Mouse (Mus musculus): Measurements from ENCODE around the gene Mylpf. TPM values are rescaled to one million over a fixed set of nuclear protein-coding genes. Genes with fewer than 3 reads are reported as not detected.

The Mylpf gene
- total and polyA plus RNA-seq, 3 experiments: 3.0 to 5.2 (median 3.2) TPM

DNA sequence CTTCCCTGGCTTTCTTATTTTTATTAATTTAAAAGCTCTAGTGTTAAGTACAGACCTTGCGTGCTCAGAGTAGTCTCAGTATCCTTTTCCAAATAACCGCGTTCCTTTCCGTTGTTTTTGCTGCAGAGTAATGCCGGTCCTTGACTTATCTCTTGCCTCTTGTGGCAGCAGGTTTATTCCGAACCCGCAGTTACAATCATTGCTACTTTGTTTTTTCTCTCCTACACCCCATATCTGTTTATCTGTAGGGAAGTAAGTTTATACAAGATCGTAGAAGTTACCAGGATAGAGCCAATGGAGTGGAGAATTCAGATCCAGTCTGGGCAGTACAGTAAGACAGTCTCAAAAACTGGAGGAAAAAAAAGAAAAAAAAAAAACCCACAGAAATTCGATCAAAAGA lies 25.1 kb downstream of the Mylpf start:
- Histone ChIP-seq H3K9ac (ENCODE audit: insufficient read depth, low read depth) (peak overlapping the region; percentile 61), H3K27me3 (replicated peaks) (no peaks in the 10 kb centered on the region), H3K4me2 (ENCODE audit: insufficient read depth, low read depth, poor library complexity, severe bottlenecking) (peak overlapping the region; percentile 87), H3K36me3 (replicated peaks in 1 of 2; ENCODE audit: control insufficient read depth in 1 of 2, insufficient read depth in 1 of 2, low read length in 1 of 2) (peaks cover 34 to 67% of the 10 kb centered on the region in 2 experiments), H3K4me3 (replicated peaks in 1 of 3; ENCODE audit: low read depth in 2 of 3, low read length in 2 of 3, poor library complexity in 1 of 3) (peak overlapping the region; percentile 94 to 98 (median 97)), H3K9me3 (replicated peaks; ENCODE audit: low read length) (no peaks in the 10 kb centered on the region), H3K4me1 (ENCODE audit: control insufficient read depth in 1 of 2, insufficient read depth in 2 of 2) (peaks cover 6 to 51% of the 10 kb centered on the region in 2 experiments; a peak in 3 of 4 replicates), H3K27ac (ENCODE audit: insufficient read depth, low read depth) (no peak overlapping the region), H3K79me2 (replicated peaks; ENCODE audit: control insufficient read depth, extremely low read depth, insufficient read depth, poor library complexity, severe bottlenecking) (peaks cover 31% of the 10 kb centered on the region)
- dilution Hi-C loops (cut with MboI; ENCODE audit: extremely low pct_ligation_motif_present, extremely low pct_unique_long_range_greater_than_20kb, low sequenced_read_pairs) (no loop called here), in situ Hi-C loops (cut with MboI; ENCODE audit: low pct_ligation_motif_present, low pct_unique_long_range_greater_than_20kb, low sequenced_read_pairs) (no loop called here)
- DNase-seq (ENCODE audit: extremely low read depth): no peak
- TF ChIP-seq JUND (conservative IDR thresholded peaks at IDR 0.05; ENCODE audit: low read depth, low read length) (no peak), PAX5 (IDR thresholded peaks at IDR 0.05; ENCODE audit: low read length) (no peak), KAT2A (IDR thresholded peaks at IDR 0.05; ENCODE audit: insufficient replicate concordance, low read length) (no peak), CHD2 (IDR thresholded peaks at IDR 0.05; ENCODE audit: low read length) (no peak), HCFC1 (IDR thresholded peaks at IDR 0.05; ENCODE audit: low read depth, low read length) (no peak), ZMIZ1 (IDR thresholded peaks at IDR 0.05; ENCODE audit: low read depth, low read length) (no peak), JUN (IDR thresholded peaks at IDR 0.05; ENCODE audit: insufficient read depth, low read depth, low read length) (no peak), E2F4 (IDR thresholded peaks at IDR 0.05; ENCODE audit: insufficient replicate concordance, low read depth, low read length) (no peak), IRF4 (IDR thresholded peaks at IDR 0.05; ENCODE audit: low read depth, low read length) (no peak), ZKSCAN1 (IDR thresholded peaks at IDR 0.05; ENCODE audit: borderline replicate concordance, low read depth, low read length) (no peak), POLR2A (IDR thresholded peaks at IDR 0.05; ENCODE audit: low read depth, low read length) (no peak), ELF1 (IDR thresholded peaks at IDR 0.05; ENCODE audit: low read depth, low read length) (no peak), RAD21 (IDR thresholded peaks at IDR 0.05; ENCODE audit: low read depth, low read length) (no peak), ZC3H11A (IDR thresholded peaks at IDR 0.05; ENCODE audit: low read depth, low read length) (no peak), ETS1 (conservative IDR thresholded peaks at IDR 0.05; ENCODE audit: low read depth, low read length) (no peak), MYC (IDR thresholded peaks at IDR 0.05; ENCODE audit: low read depth, low read length) (no peak), USF1 (IDR thresholded peaks at IDR 0.05; ENCODE audit: low read depth, low read length) (no peak)

- Histone ChIP-seq H3K79me2 (replicated peaks; ENCODE audit: control insufficient read depth, extremely low read depth, insufficient read depth, poor library complexity, severe bottlenecking) (peaks cover 31% of the 10 kb centered on the region), H3K4me2 (ENCODE audit: insufficient read depth, low read depth, poor library complexity, severe bottlenecking) (no peak overlapping the region), H3K27ac (ENCODE audit: insufficient read depth, low read depth) (no peak overlapping the region), H3K9me3 (replicated peaks; ENCODE audit: low read length) (no peaks in the 10 kb centered on the region), H3K9ac (ENCODE audit: insufficient read depth, low read depth) (no peak overlapping the region), H3K4me3 (replicated peaks in 1 of 3; ENCODE audit: low read depth in 2 of 3, low read length in 2 of 3, poor library complexity in 1 of 3) (no peak overlapping the region), H3K4me1 (ENCODE audit: control insufficient read depth in 1 of 2, insufficient read depth in 2 of 2) (peaks cover 6 to 52% of the 10 kb centered on the region in 2 experiments; a peak in 3 of 4 replicates), H3K36me3 (replicated peaks in 1 of 2; ENCODE audit: control insufficient read depth in 1 of 2, insufficient read depth in 1 of 2, low read length in 1 of 2) (peaks cover 34 to 59% of the 10 kb centered on the region in 2 experiments), H3K27me3 (replicated peaks) (no peaks in the 10 kb centered on the region)
- DNase-seq (ENCODE audit: extremely low read depth): no peak
- dilution Hi-C loops (cut with MboI; ENCODE audit: extremely low pct_ligation_motif_present, extremely low pct_unique_long_range_greater_than_20kb, low sequenced_read_pairs) (no loop called here), in situ Hi-C loops (cut with MboI; ENCODE audit: low pct_ligation_motif_present, low pct_unique_long_range_greater_than_20kb, low sequenced_read_pairs) (no loop called here)
- TF ChIP-seq UBTF (IDR thresholded peaks at IDR 0.05; ENCODE audit: low read depth, low read length) (no peak), GABPA (IDR thresholded peaks at IDR 0.05; ENCODE audit: insufficient replicate concordance, low read depth, low read length) (no peak), MXI1 (IDR thresholded peaks at IDR 0.05; ENCODE audit: low read depth, low read length) (no peak), ZC3H11A (IDR thresholded peaks at IDR 0.05; ENCODE audit: low read depth, low read length) (no peak), NRF1 (IDR thresholded peaks at IDR 0.05; ENCODE audit: low read depth, low read length) (no peak)
Measured at GRCm38 (mm10) chr7:127234777-127235176, 26.1 kb downstream of the Mylpf start.

All from CH12.LX (cell line).